Mouse (Mus musculus) cortical plate, adult 2 months (tissue): ENCODE measurements around the gene Pced1a. TPM values are rescaled to one million over a fixed set of nuclear protein-coding genes. Genes with fewer than 3 reads are reported as not detected.

Experiments used
- H3K27ac ChIP-seq: fragments of 200-500 bp; 2 replicates; pipeline ENCODE4 v1.5.1; 2012; ENCODE audit warnings: low read length, control low read depth, inconsistent platforms; ENCODE audit not compliant: insufficient read depth
- H3K4me1 ChIP-seq: fragments of 200-500 bp; 2 replicates; pipeline ENCODE4 v1.6.1; 2011; ENCODE audit warnings: low read length; ENCODE audit not compliant: control insufficient read depth, insufficient read depth
- H3K4me3 ChIP-seq: fragments of 200-500 bp; 2 replicates; pipeline ENCODE4 v1.5.1; 2011; ENCODE audit warnings: mild to moderate bottlenecking, low read length, control low read depth; ENCODE audit not compliant: insufficient read depth
- CTCF ChIP-seq: fragments of 200-500 bp; IDR thresholded peaks from 2 replicates; pipeline ENCODE4 v1.5.1; 2011; ENCODE audit warnings: mild to moderate bottlenecking, control low read depth, low read length; ENCODE audit not compliant: insufficient read depth; ENCODE audit errors: extremely low read depth
- POLR2A ChIP-seq: fragments of 200-500 bp; IDR thresholded peaks from 2 replicates; pipeline ENCODE4 v1.6.1; 2011; ENCODE audit warnings: mild to moderate bottlenecking, low read length, control low read depth; ENCODE audit not compliant: insufficient read depth; ENCODE audit errors: extremely low read depth
- polyA plus RNA-seq: library from polyadenylated mRNA; depleted of rRNA; stranded (reverse); fragments of >200 nt; gene quantifications from 2 replicates; pipeline ENCODE4 v1.2.3, GENCODE M21; 2012

The Pced1a gene
- polyA plus RNA-seq, 1 experiment = 24.6 TPM

- TF ChIP-seq POLR2A (no peak), CTCF (no peak)
- H3K27ac ChIP-seq = no peak overlapping the region
- no peak overlapping the region for H3K4me3 ChIP-seq
- no peaks in the 10 kb centered on the region for H3K4me1 ChIP-seq
Observed at GRCm38 (mm10) chr2:130436769-130437168, 12.3 kb upstream of the Pced1a start.

GRCm38 (mm10) chr2:130433152-130433551 is 8.7 kb upstream of the Pced1a start:
- Histone ChIP-seq H3K4me1 (no peaks in the 10 kb centered on the region; the same call in 1 of the 2 replicates), H3K4me3 (no peak overlapping the region), H3K27ac (no peak overlapping the region)
- TF ChIP-seq POLR2A (no peak), CTCF (peak; percentile 65)

- no peak overlapping the region for H3K27ac ChIP-seq
- no peaks in the 10 kb centered on the region; the same call in 1 of the 2 replicates for H3K4me1 ChIP-seq
- no peak for TF ChIP-seq CTCF
- no peak for TF ChIP-seq POLR2A
- no peak overlapping the region for H3K4me3 ChIP-seq
Observed at GRCm38 (mm10) chr2:130432157-130432556, 7.7 kb upstream of the Pced1a start.

GRCm38 (mm10) chr2:130430484-130430883 is 6.0 kb upstream of the Pced1a start:
- TF ChIP-seq CTCF (no peak), POLR2A (no peak)
- H3K27ac ChIP-seq = no peak overlapping the region
- H3K4me3 ChIP-seq = no peak overlapping the region
- H3K4me1 ChIP-seq = no peaks in the 10 kb centered on the region; the same call in 1 of the 2 replicates

GRCm38 (mm10) chr2:130429851-130430250 is 5.3 kb upstream of the Pced1a start:
- Histone ChIP-seq H3K4me1 (no peaks in the 10 kb centered on the region; the same call in 1 of the 2 replicates), H3K4me3 (no peak overlapping the region), H3K27ac (no peak overlapping the region)
- TF ChIP-seq POLR2A = no peak
- TF ChIP-seq CTCF = no peak

- Histone ChIP-seq H3K4me3 (peak overlapping the region; percentile 85), H3K4me1 (peaks cover 2% of the 10 kb centered on the region; the same call in 1 of the 2 replicates), H3K27ac (no peak overlapping the region)
- TF ChIP-seq POLR2A = no peak
- TF ChIP-seq CTCF = no peak
Observed at GRCm38 (mm10) chr2:130425112-130425511, 611 bp upstream of the Pced1a start.

- TF ChIP-seq CTCF (no peak), POLR2A (peak; percentile 43; the same call in 1 of the 2 replicates)
- H3K4me3 ChIP-seq = peak overlapping the region; percentile 85
- H3K27ac ChIP-seq = peak overlapping the region; percentile 89
- peaks cover 2% of the 10 kb centered on the region; the same call in 1 of the 2 replicates for H3K4me1 ChIP-seq
Observed at GRCm38 (mm10) chr2:130423397-130424125, 940 bp downstream of the Pced1a start.

- peaks cover 2% of the 10 kb centered on the region; the same call in 1 of the 2 replicates for H3K4me1 ChIP-seq
- H3K4me3 ChIP-seq = no peak overlapping the region
- no peak overlapping the region for H3K27ac ChIP-seq
- no peak for TF ChIP-seq POLR2A
- TF ChIP-seq CTCF = no peak
Observed at GRCm38 (mm10) chr2:130421781-130422620, 2.5 kb downstream of the Pced1a start.

- no peaks in the 10 kb centered on the region for H3K4me1 ChIP-seq
- H3K4me3 ChIP-seq = no peak overlapping the region
- TF ChIP-seq CTCF (no peak), POLR2A (no peak)
- H3K27ac ChIP-seq = no peak overlapping the region
Observed at GRCm38 (mm10) chr2:130414094-130414856, 10.2 kb downstream of the Pced1a start.

- H3K27ac ChIP-seq = no peak overlapping the region
- H3K4me1 ChIP-seq = no peaks in the 10 kb centered on the region
- TF ChIP-seq POLR2A (no peak), CTCF (no peak)
- H3K4me3 ChIP-seq = no peak overlapping the region
Observed at GRCm38 (mm10) chr2:130412775-130413174, 11.7 kb downstream of the Pced1a start.
